Mouse (Mus musculus): ENCODE results near the gene Sgca. TPM values are rescaled to one million over a fixed set of nuclear protein-coding genes. Genes with fewer than 3 reads are reported as not detected.

Gene Sgca
- polyA plus RNA-seq, 1 experiment from 2014 or later = 0.28 TPM

GRCm38 (mm10) chr11:94927771-94928291, 48.3 kb downstream of the Sgca start:
- H3K27me3 ChIP-seq = peaks cover 30% of the 10 kb centered on the region
- H3K4me3 ChIP-seq (replicated peaks) = no peak overlapping the region
- WGBS (ENCODE audit: insufficient replicate concordance) = 19% methylated on average over 5 of the region's 5 CpGs
- H3K27ac ChIP-seq = no peak overlapping the region; the same call in 1 of the 2 replicates
- DNase-seq (no peak), ATAC-seq (ENCODE audit: low read depth) (no peak)
- no peak overlapping the region for H3K4me2 ChIP-seq
- no peaks in the 10 kb centered on the region for H3K36me3 ChIP-seq
- no peaks in the 10 kb centered on the region for H3K9me3 ChIP-seq (replicated peaks)
- peaks cover 14% of the 10 kb centered on the region for H3K4me1 ChIP-seq (replicated peaks)
- H3K9ac ChIP-seq = no peak overlapping the region

GRCm38 (mm10) chr11:94926431-94926830, 49.7 kb downstream of the Sgca start:
- peaks cover 17% of the 10 kb centered on the region; the same call in 1 of the 2 replicates for H3K27me3 ChIP-seq
- DNase-seq = no peak
- H3K27ac ChIP-seq = no peak overlapping the region
- H3K4me1 ChIP-seq (replicated peaks) = peaks cover 14% of the 10 kb centered on the region
- 59% methylated on average over 11 of the region's 11 CpGs for WGBS (ENCODE audit: insufficient replicate concordance)
- no peak overlapping the region for H3K9ac ChIP-seq
- no peaks in the 10 kb centered on the region for H3K36me3 ChIP-seq
- no peak for ATAC-seq (ENCODE audit: low read depth)
- H3K4me2 ChIP-seq = no peak overlapping the region
- H3K4me3 ChIP-seq (replicated peaks) = no peak overlapping the region
- no peaks in the 10 kb centered on the region for H3K9me3 ChIP-seq (replicated peaks)

DNA sequence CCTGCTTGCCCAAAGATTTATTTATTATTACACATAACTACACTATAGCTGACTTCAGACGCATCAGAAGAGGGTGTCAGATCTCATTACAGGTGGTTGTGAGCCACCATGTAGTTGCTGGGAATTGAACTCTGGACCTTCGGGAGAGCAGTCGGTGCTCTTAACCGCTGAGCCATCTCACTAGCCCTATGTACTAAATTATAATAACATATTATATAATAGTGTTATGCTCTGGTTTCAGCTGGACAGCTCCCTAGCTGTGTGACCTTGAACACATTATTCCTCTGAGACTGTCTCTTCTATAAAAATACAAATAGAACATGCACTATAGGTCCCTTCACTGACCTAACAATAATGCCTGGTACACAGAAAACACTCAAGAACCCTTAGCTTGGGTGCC, 51.1 kb downstream of the Sgca start:
- H3K4me3 ChIP-seq (replicated peaks) = no peak overlapping the region
- no peaks in the 10 kb centered on the region for H3K36me3 ChIP-seq
- DNase-seq (no peak), ATAC-seq (ENCODE audit: low read depth) (no peak)
- H3K9ac ChIP-seq = no peak overlapping the region
- no peaks in the 10 kb centered on the region for H3K9me3 ChIP-seq (replicated peaks)
- H3K27me3 ChIP-seq = peaks cover 7% of the 10 kb centered on the region; the same call in 1 of the 2 replicates
- no peak overlapping the region for H3K27ac ChIP-seq
- peaks cover 14% of the 10 kb centered on the region for H3K4me1 ChIP-seq (replicated peaks)
- no peak overlapping the region for H3K4me2 ChIP-seq
- WGBS (ENCODE audit: insufficient replicate concordance) = 80% methylated on average over 4 of the region's 4 CpGs

- H3K36me3 ChIP-seq = no peaks in the 10 kb centered on the region
- H3K4me3 ChIP-seq (replicated peaks) = no peak overlapping the region
- no peak overlapping the region for H3K4me2 ChIP-seq
- WGBS (ENCODE audit: insufficient replicate concordance) = 43% methylated on average over 6 of the region's 6 CpGs
- 0 out of 2 replicates have a peak, but pooled peaks cover 7% of the 10 kb centered on the region for H3K27me3 ChIP-seq
- ATAC-seq (ENCODE audit: low read depth) (no peak), DNase-seq (no peak)
- H3K27ac ChIP-seq = no peak overlapping the region
- no peaks in the 10 kb centered on the region for H3K9me3 ChIP-seq (replicated peaks)
- H3K9ac ChIP-seq = no peak overlapping the region
- no peaks in the 10 kb centered on the region for H3K4me1 ChIP-seq (replicated peaks)
Observed at GRCm38 (mm10) chr11:94920996-94921401, 55.1 kb downstream of the Sgca start.

DNA sequence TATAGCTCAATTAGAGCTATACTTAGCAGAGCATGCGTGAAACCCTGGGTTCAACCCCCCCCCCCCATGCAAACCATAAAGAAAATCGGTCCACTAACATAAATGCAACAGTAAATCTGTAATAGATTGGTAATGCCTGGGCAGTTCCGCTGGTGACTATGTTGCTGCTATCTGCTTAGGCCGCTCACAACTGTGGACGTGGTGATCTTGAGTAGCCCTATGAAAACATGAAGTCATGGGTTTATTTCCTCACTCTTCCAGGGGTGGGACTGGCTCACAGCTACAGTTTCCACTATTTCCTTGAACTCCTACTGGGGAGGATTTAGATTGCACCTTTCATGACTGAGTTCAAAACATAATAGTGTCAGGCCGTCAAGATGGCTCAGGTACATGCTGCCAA, 58.4 kb downstream of the Sgca start:
- ATAC-seq (ENCODE audit: low read depth) (no peak), DNase-seq (no peak)
- WGBS (ENCODE audit: insufficient replicate concordance) = 66% methylated on average over 6 of the region's 6 CpGs

DNA sequence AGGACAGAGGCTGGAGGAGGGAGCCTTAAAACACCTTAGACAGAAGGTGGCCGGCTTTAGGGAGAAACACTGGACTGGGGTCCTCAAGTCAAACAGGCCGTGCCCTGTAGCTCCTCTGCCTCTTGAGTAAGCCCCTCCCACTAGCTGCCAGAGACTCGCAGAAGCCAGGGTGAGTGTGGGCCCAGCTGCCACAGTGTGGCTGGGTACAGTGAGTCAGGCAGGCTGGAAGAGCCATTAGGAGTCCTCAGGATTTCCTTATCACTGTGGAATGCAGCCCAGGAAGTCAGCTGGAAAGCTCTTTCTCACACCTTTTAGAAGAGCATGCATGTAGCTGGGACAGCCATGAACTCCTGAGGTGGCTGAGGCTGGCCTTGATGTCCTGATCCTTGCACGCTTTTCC, 59.6 kb downstream of the Sgca start:
- no peaks in the 10 kb centered on the region for H3K4me1 ChIP-seq (replicated peaks)
- 27% methylated on average over 4 of the region's 4 CpGs for WGBS (ENCODE audit: insufficient replicate concordance)
- no peaks in the 10 kb centered on the region for H3K9me3 ChIP-seq (replicated peaks)
- no peak overlapping the region for H3K4me2 ChIP-seq
- ATAC-seq (ENCODE audit: low read depth) (no peak), DNase-seq (no peak)
- 0 out of 2 replicates have a peak, but pooled peaks cover 7% of the 10 kb centered on the region for H3K27me3 ChIP-seq
- H3K9ac ChIP-seq = no peak overlapping the region
- H3K36me3 ChIP-seq = no peaks in the 10 kb centered on the region
- H3K4me3 ChIP-seq (replicated peaks) = no peak overlapping the region
- no peak overlapping the region for H3K27ac ChIP-seq

More for the DNA sequence above, 58.4 kb downstream of the Sgca start:
- H3K27me3 ChIP-seq = 0 out of 2 replicates have a peak, but pooled peaks cover 7% of the 10 kb centered on the region
- H3K4me3 ChIP-seq (replicated peaks) = no peak overlapping the region
- H3K9me3 ChIP-seq (replicated peaks) = no peaks in the 10 kb centered on the region
- H3K36me3 ChIP-seq = no peaks in the 10 kb centered on the region
- no peak overlapping the region for H3K27ac ChIP-seq
- no peaks in the 10 kb centered on the region for H3K4me1 ChIP-seq (replicated peaks)
- H3K4me2 ChIP-seq = no peak overlapping the region
- no peak overlapping the region for H3K9ac ChIP-seq

- no peaks in the 10 kb centered on the region for H3K4me1 ChIP-seq (replicated peaks)
- DNase-seq (no peak), ATAC-seq (ENCODE audit: low read depth) (no peak)
- H3K9me3 ChIP-seq (replicated peaks) = no peaks in the 10 kb centered on the region
- no peak overlapping the region for H3K4me2 ChIP-seq
- H3K9ac ChIP-seq = no peak overlapping the region
- 0 out of 2 replicates have a peak, but pooled peaks cover 7% of the 10 kb centered on the region for H3K27me3 ChIP-seq
- 24% methylated on average over 13 of the region's 16 CpGs for WGBS (ENCODE audit: insufficient replicate concordance)
- no peaks in the 10 kb centered on the region for H3K36me3 ChIP-seq
- no peak overlapping the region for H3K4me3 ChIP-seq (replicated peaks)
- no peak overlapping the region for H3K27ac ChIP-seq
Observed at GRCm38 (mm10) chr11:94915675-94916403, 60.3 kb downstream of the Sgca start.

DNA sequence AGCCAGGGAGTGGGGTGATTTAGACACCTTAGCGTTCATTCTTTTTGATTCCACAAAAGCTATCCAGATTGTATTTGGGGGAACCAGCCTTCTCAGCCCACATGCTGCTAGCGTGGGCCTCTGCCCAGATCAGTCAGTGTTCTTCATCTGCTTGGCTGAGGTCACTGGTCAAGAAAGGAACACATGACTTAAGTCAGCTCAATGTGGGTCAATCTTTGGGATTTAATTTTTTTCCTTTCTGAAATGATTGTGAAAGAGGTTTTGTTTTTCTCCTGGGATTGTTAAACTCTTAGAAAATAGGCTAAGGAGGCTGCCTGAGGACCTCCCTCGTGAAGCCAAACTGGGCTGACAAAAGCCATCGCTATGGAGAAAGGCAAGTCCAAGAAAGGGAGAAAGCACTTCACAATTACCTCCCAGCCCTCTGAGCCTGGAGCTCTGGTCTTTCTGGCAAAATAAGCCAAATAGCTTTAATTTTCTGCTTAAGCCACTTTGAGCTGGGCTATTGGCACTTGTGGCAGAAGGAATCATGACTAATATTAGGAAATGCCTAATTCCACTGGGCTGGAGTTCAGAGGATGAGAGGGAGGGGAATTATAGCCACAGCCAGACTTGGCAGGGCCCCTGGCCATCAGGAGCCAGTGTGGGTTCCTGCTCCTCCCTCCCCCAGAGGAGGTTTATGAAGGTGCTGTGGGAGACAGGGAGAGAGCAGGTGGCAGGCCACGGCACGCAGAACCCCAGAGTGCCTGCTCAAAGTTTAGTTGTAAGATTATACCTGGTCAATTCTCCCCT, 62.6 kb downstream of the Sgca start:
- 0 out of 2 replicates have a peak, but pooled peaks cover 7% of the 10 kb centered on the region for H3K27me3 ChIP-seq
- no peak overlapping the region for H3K27ac ChIP-seq
- ATAC-seq (ENCODE audit: low read depth) = no peak
- H3K4me1 ChIP-seq (replicated peaks) = no peaks in the 10 kb centered on the region
- 62% methylated on average over 6 of the region's 6 CpGs for WGBS (ENCODE audit: insufficient replicate concordance)
- H3K4me3 ChIP-seq (replicated peaks) = no peak overlapping the region
- no peak overlapping the region for H3K9ac ChIP-seq
- no peak overlapping the region for H3K4me2 ChIP-seq
- no peak for DNase-seq
- no peaks in the 10 kb centered on the region for H3K9me3 ChIP-seq (replicated peaks)
- no peaks in the 10 kb centered on the region for H3K36me3 ChIP-seq

Other genes with a start within 250 kb of the Sgca start
- gene Cdc34b, start 234.5 kb downstream of the Sgca start, polyA plus RNA-seq (2015; fragmentation: Nextera tagmentation; extraction: Ambion mirVana) = 0.08 TPM in 1 of 2 replicates, not detected in the other
- not detected in 2 replicates for gene Tmem92, start 193.6 kb downstream of the Sgca start, polyA plus RNA-seq (2015; fragmentation: Nextera tagmentation; extraction: Ambion mirVana)
- gene Col1a1, start 40.1 kb downstream of the Sgca start, polyA plus RNA-seq (2015; fragmentation: Nextera tagmentation; extraction: Ambion mirVana) = 83.0 and 85.6 TPM in 2 replicates
- gene Hils1, start 8.7 kb downstream of the Sgca start, polyA plus RNA-seq (2015; fragmentation: Nextera tagmentation; extraction: Ambion mirVana) = not detected in 2 replicates
- gene Ppp1r9b, start 14.7 kb upstream of the Sgca start, polyA plus RNA-seq (2015; fragmentation: Nextera tagmentation; extraction: Ambion mirVana) = 10.0 and 10.6 TPM in 2 replicates
- gene Samd14, start 33.6 kb upstream of the Sgca start, polyA plus RNA-seq (2015; fragmentation: Nextera tagmentation; extraction: Ambion mirVana) = 35.4 and 36.3 TPM in 2 replicates
- 5.8 and 8.6 TPM in 2 replicates for gene Pdk2, start 65.0 kb upstream of the Sgca start, polyA plus RNA-seq (2015; fragmentation: Nextera tagmentation; extraction: Ambion mirVana)
- 1.8 and 1.9 TPM in 2 replicates for gene Itga3, start 100.5 kb upstream of the Sgca start, polyA plus RNA-seq (2015; fragmentation: Nextera tagmentation; extraction: Ambion mirVana)
- gene Dlx3, start 143.8 kb upstream of the Sgca start, polyA plus RNA-seq (2015; fragmentation: Nextera tagmentation; extraction: Ambion mirVana) = 0.03 TPM in 2 replicates
- 0.09 TPM in 1 of 2 replicates, not detected in the other for gene Dlx4, start 169.9 kb upstream of the Sgca start, polyA plus RNA-seq (2015; fragmentation: Nextera tagmentation; extraction: Ambion mirVana)

Measured in liver, embryonic 13.5 days (tissue).